Mouse (Mus musculus) heart, embryonic 13.5 days (tissue): ENCODE data around the gene Cmtm8. TPM values are rescaled to one million over a fixed set of nuclear protein-coding genes. Genes with fewer than 3 reads are reported as not detected.

Experiments used
- ATAC-seq: fragments of 200-750 bp; cut with Nextera tagmentation; 2 replicates; pipeline ENCODE4 v1.8.0; 2017; ENCODE audit warnings: moderate TSS enrichment; ENCODE audit not compliant: insufficient number of reproducible peaks, low FRiP score, low TSS enrichment; ENCODE audit errors: extremely low read depth
- H3K27ac ChIP-seq: fragments of 300-500 bp; sonication (generic); replicated peaks from 2 replicates; pipeline ENCODE4 v1.5.1; 2015; ENCODE audit warnings: moderate library complexity, mild to moderate bottlenecking, inconsistent platforms
- H3K27me3 ChIP-seq: fragments of 300-500 bp; sonication (generic); replicated peaks from 2 replicates; pipeline ENCODE4 v1.6.1; 2015; ENCODE audit warnings: mild to moderate bottlenecking, inconsistent platforms
- H3K36me3 ChIP-seq: fragments of 300-500 bp; sonication (generic); 2 replicates; pipeline ENCODE4 v1.6.1; 2015; ENCODE audit warnings: mild to moderate bottlenecking, inconsistent platforms
- H3K4me1 ChIP-seq: fragments of 300-500 bp; sonication (generic); 2 replicates; pipeline ENCODE4 v1.6.1; 2015; ENCODE audit warnings: inconsistent platforms
- H3K4me2 ChIP-seq: fragments of 300-500 bp; sonication (generic); 2 replicates; pipeline ENCODE4 v1.6.1; 2015; ENCODE audit warnings: inconsistent platforms, mild to moderate bottlenecking, moderate library complexity
- H3K4me3 ChIP-seq: fragments of 300-500 bp; sonication (generic); 2 replicates; pipeline ENCODE4 v1.5.1; 2015; ENCODE audit warnings: moderate library complexity, mild to moderate bottlenecking, inconsistent platforms
- H3K9ac ChIP-seq: fragments of 300-500 bp; sonication (generic); 2 replicates; pipeline ENCODE4 v1.6.1; 2015; ENCODE audit warnings: inconsistent platforms, mild to moderate bottlenecking, moderate library complexity
- H3K9me3 ChIP-seq: fragments of 300-500 bp; sonication (generic); 2 replicates; pipeline ENCODE4 v1.6.1; 2016; ENCODE audit warnings: inconsistent platforms
- WGBS: fragments of 180-500 bp; shearing (Covaris S2); methylation state at CpG from one replicate; pipeline ENCODE4 v1.1.7; 2015; ENCODE audit warnings: mixed read lengths; 5-methylcytosine and 5-hydroxymethylcytosine counted together
- polyA plus RNA-seq: library from polyadenylated mRNA; unstranded; fragments of >200 nt; fragmentation: Nextera tagmentation; extraction: Ambion mirVana; gene quantifications from 2 replicates; pipeline ENCODE4 v1.2.1, GENCODE M21; 2015

Cmtm8 gene
- polyA plus RNA-seq, 1 experiment from 2014 or later, result 14.3 TPM

GRCm38 (mm10) chr9:114821548-114822289, 22.2 kb downstream of the Cmtm8 start:
- Histone ChIP-seq H3K4me1 (no peaks in the 10 kb centered on the region), H3K4me2 (no peak overlapping the region), H3K9ac (no peak overlapping the region), H3K9me3 (no peaks in the 10 kb centered on the region), H3K27ac (no peak overlapping the region), H3K27me3 (no peaks in the 10 kb centered on the region), H3K4me3 (no peak overlapping the region), H3K36me3 (no peaks in the 10 kb centered on the region)
- ATAC-seq, result no peak
- WGBS, result 83% methylated on average over 15 of the region's 15 CpGs

GRCm38 (mm10) chr9:114818918-114819317, 25.0 kb downstream of the Cmtm8 start:
- Histone ChIP-seq H3K4me2 (no peak overlapping the region), H3K27ac (no peak overlapping the region), H3K27me3 (no peaks in the 10 kb centered on the region), H3K4me3 (no peak overlapping the region), H3K9me3 (no peaks in the 10 kb centered on the region), H3K36me3 (no peaks in the 10 kb centered on the region), H3K4me1 (no peaks in the 10 kb centered on the region), H3K9ac (no peak overlapping the region)
- WGBS, result 69% methylated on average over 3 of the region's 3 CpGs
- no peak for ATAC-seq

GRCm38 (mm10) chr9:114817012-114817411, 26.9 kb downstream of the Cmtm8 start:
- no peak for ATAC-seq
- no peaks in the 10 kb centered on the region for H3K4me1 ChIP-seq

GRCm38 (mm10) chr9:114816121-114816520, 27.8 kb downstream of the Cmtm8 start:
- Histone ChIP-seq H3K36me3 (no peaks in the 10 kb centered on the region), H3K4me3 (no peak overlapping the region), H3K9ac (no peak overlapping the region), H3K4me1 (peaks cover 3% of the 10 kb centered on the region; the same call in 1 of the 2 replicates), H3K27me3 (no peaks in the 10 kb centered on the region), H3K27ac (no peak overlapping the region), H3K9me3 (no peaks in the 10 kb centered on the region), H3K4me2 (no peak overlapping the region)
- WGBS, result 90% methylated on average over 7 of the region's 7 CpGs
- ATAC-seq, result no peak

More at GRCm38 (mm10) chr9:114817012-114817411, 26.9 kb downstream of the Cmtm8 start:
- Histone ChIP-seq H3K9ac (no peak overlapping the region), H3K27me3 (no peaks in the 10 kb centered on the region), H3K4me2 (no peak overlapping the region), H3K27ac (no peak overlapping the region), H3K4me3 (no peak overlapping the region), H3K36me3 (no peaks in the 10 kb centered on the region), H3K9me3 (no peaks in the 10 kb centered on the region)
- 73% methylated on average over 7 of the region's 7 CpGs for WGBS

GRCm38 (mm10) chr9:114815315-114815714, 28.6 kb downstream of the Cmtm8 start:
- no peaks in the 10 kb centered on the region for H3K9me3 ChIP-seq
- no peak for ATAC-seq
- H3K27me3 ChIP-seq, result no peaks in the 10 kb centered on the region
- peaks cover 3% of the 10 kb centered on the region; the same call in 1 of the 2 replicates for H3K4me1 ChIP-seq
- no peak overlapping the region for H3K4me2 ChIP-seq
- H3K27ac ChIP-seq, result no peak overlapping the region
- no peak overlapping the region for H3K4me3 ChIP-seq
- H3K36me3 ChIP-seq, result no peaks in the 10 kb centered on the region
- WGBS, result 52% methylated on average over 4 of the region's 4 CpGs
- H3K9ac ChIP-seq, result no peak overlapping the region

GRCm38 (mm10) chr9:114812001-114812400, 32.0 kb downstream of the Cmtm8 start:
- no peaks in the 10 kb centered on the region for H3K9me3 ChIP-seq
- no peak overlapping the region for H3K4me2 ChIP-seq
- 67% methylated on average over 4 of the region's 4 CpGs for WGBS
- H3K27me3 ChIP-seq, result no peaks in the 10 kb centered on the region
- H3K36me3 ChIP-seq, result no peaks in the 10 kb centered on the region
- no peak overlapping the region for H3K27ac ChIP-seq
- peaks cover 24% of the 10 kb centered on the region for H3K4me1 ChIP-seq
- H3K4me3 ChIP-seq, result no peak overlapping the region
- no peak for ATAC-seq
- H3K9ac ChIP-seq, result no peak overlapping the region

- no peaks in the 10 kb centered on the region for H3K9me3 ChIP-seq
- H3K36me3 ChIP-seq, result no peaks in the 10 kb centered on the region
- no peak overlapping the region for H3K4me3 ChIP-seq
- no peak overlapping the region for H3K9ac ChIP-seq
- no peak overlapping the region for H3K4me2 ChIP-seq
- WGBS, result 72% methylated on average over 11 of the region's 11 CpGs
- H3K27me3 ChIP-seq, result no peaks in the 10 kb centered on the region
- H3K27ac ChIP-seq, result no peak overlapping the region
- H3K4me1 ChIP-seq, result peaks cover 35% of the 10 kb centered on the region
- no peak for ATAC-seq
These were observed 33.1 kb downstream of the Cmtm8 start for GRCm38 (mm10) chr9:114810837-114811236.

- H3K9ac ChIP-seq, result no peak overlapping the region
- no peak overlapping the region for H3K27ac ChIP-seq
- 35% methylated on average over 5 of the region's 5 CpGs for WGBS
- ATAC-seq, result no peak
- H3K27me3 ChIP-seq, result no peaks in the 10 kb centered on the region
- no peaks in the 10 kb centered on the region for H3K9me3 ChIP-seq
- H3K36me3 ChIP-seq, result no peaks in the 10 kb centered on the region
- peaks cover 49% of the 10 kb centered on the region for H3K4me1 ChIP-seq
- no peak overlapping the region for H3K4me2 ChIP-seq
- no peak overlapping the region for H3K4me3 ChIP-seq
These were observed 35.3 kb downstream of the Cmtm8 start for GRCm38 (mm10) chr9:114808671-114809070.

GRCm38 (mm10) chr9:114807261-114807660, 36.7 kb downstream of the Cmtm8 start:
- WGBS, result 42% methylated on average over 8 of the region's 8 CpGs

GRCm38 (mm10) chr9:114805151-114805671, 38.7 kb downstream of the Cmtm8 start:
- Histone ChIP-seq H3K27ac (peak overlapping the region; percentile 59), H3K4me1 (peaks cover 52% of the 10 kb centered on the region), H3K9ac (no peak overlapping the region), H3K36me3 (no peaks in the 10 kb centered on the region), H3K4me3 (no peak overlapping the region), H3K27me3 (no peaks in the 10 kb centered on the region), H3K4me2 (peak overlapping the region; percentile 46), H3K9me3 (no peaks in the 10 kb centered on the region)
- peak; percentile 31; the same call in 1 of the 2 replicates for ATAC-seq
- 33% methylated on average over 19 of the region's 19 CpGs for WGBS

More at GRCm38 (mm10) chr9:114807261-114807660, 36.7 kb downstream of the Cmtm8 start:
- no peak overlapping the region for H3K27ac ChIP-seq
- no peaks in the 10 kb centered on the region for H3K36me3 ChIP-seq
- no peak for ATAC-seq
- no peak overlapping the region for H3K4me3 ChIP-seq
- no peak overlapping the region for H3K4me2 ChIP-seq
- H3K4me1 ChIP-seq, result peaks cover 49% of the 10 kb centered on the region
- H3K9ac ChIP-seq, result no peak overlapping the region
- no peaks in the 10 kb centered on the region for H3K9me3 ChIP-seq
- no peaks in the 10 kb centered on the region for H3K27me3 ChIP-seq

GRCm38 (mm10) chr9:114802191-114802590, 41.8 kb downstream of the Cmtm8 start:
- H3K9me3 ChIP-seq, result no peaks in the 10 kb centered on the region
- no peak for ATAC-seq
- no peaks in the 10 kb centered on the region for H3K36me3 ChIP-seq
- no peak overlapping the region for H3K27ac ChIP-seq
- H3K9ac ChIP-seq, result no peak overlapping the region
- H3K4me1 ChIP-seq, result peaks cover 39% of the 10 kb centered on the region
- no peak overlapping the region for H3K4me3 ChIP-seq
- WGBS, result 81% methylated on average over 1 of the region's 1 CpGs
- H3K27me3 ChIP-seq, result no peaks in the 10 kb centered on the region
- no peak overlapping the region for H3K4me2 ChIP-seq

GRCm38 (mm10) chr9:114801301-114801700, 42.7 kb downstream of the Cmtm8 start:
- 51% methylated on average over 15 of the region's 15 CpGs for WGBS
- no peak overlapping the region for H3K27ac ChIP-seq
- H3K27me3 ChIP-seq, result no peaks in the 10 kb centered on the region
- no peaks in the 10 kb centered on the region for H3K9me3 ChIP-seq
- no peak overlapping the region for H3K4me3 ChIP-seq
- H3K9ac ChIP-seq, result 0 out of 2 replicates have a peak overlapping the region, but pooled peaks have one; percentile 8
- no peaks in the 10 kb centered on the region for H3K36me3 ChIP-seq
- ATAC-seq, result no peak
- H3K4me1 ChIP-seq, result peaks cover 38% of the 10 kb centered on the region
- no peak overlapping the region for H3K4me2 ChIP-seq
